Mouse (Mus musculus) embryonic fibroblast, embryonic 13.5 days (primary cell): ENCODE data around the gene D11Wsu47e. TPM values are rescaled to one million over a fixed set of nuclear protein-coding genes. Genes with fewer than 3 reads are reported as not detected.
A peak's percentile ranks its signal among the peaks of the same experiment; 100 is the strongest.

Experiments
- H3K27ac ChIP-seq: 2 replicates; pipeline ENCODE4 v1.5.1; 2012; ENCODE audit warnings: low read length, control low read depth, inconsistent platforms; ENCODE audit not compliant: insufficient read depth
- H3K4me1 ChIP-seq: 2 replicates; pipeline ENCODE4 v1.6.1; 2011; ENCODE audit warnings: low read length; ENCODE audit not compliant: control insufficient read depth, insufficient read depth
- H3K4me3 ChIP-seq: 2 replicates; pipeline ENCODE4 v1.5.1; 2011; ENCODE audit warnings: mild to moderate bottlenecking, control low read depth, low read length; ENCODE audit not compliant: insufficient read depth
- CTCF ChIP-seq: IDR thresholded peaks from 2 replicates; pipeline ENCODE4 v1.5.1; 2011; ENCODE audit warnings: mild to moderate bottlenecking, control low read depth, low read length, moderate library complexity, borderline replicate concordance; ENCODE audit not compliant: insufficient read depth
- POLR2A ChIP-seq: IDR thresholded peaks from 2 replicates; pipeline ENCODE4 v1.6.1; 2011; ENCODE audit warnings: low read depth, mild to moderate bottlenecking, control low read depth, low read length, moderate library complexity
- polyA plus RNA-seq: library from polyadenylated mRNA; stranded (reverse); fragments of >200 nt; gene quantifications from 2 replicates; pipeline ENCODE4 v1.2.4, GENCODE M21; 2011; ENCODE audit warnings: low read depth; ENCODE audit not compliant: missing spikeins, insufficient read length

Gene D11Wsu47e
- polyA plus RNA-seq, 1 experiment, result 14.9 TPM

DNA sequence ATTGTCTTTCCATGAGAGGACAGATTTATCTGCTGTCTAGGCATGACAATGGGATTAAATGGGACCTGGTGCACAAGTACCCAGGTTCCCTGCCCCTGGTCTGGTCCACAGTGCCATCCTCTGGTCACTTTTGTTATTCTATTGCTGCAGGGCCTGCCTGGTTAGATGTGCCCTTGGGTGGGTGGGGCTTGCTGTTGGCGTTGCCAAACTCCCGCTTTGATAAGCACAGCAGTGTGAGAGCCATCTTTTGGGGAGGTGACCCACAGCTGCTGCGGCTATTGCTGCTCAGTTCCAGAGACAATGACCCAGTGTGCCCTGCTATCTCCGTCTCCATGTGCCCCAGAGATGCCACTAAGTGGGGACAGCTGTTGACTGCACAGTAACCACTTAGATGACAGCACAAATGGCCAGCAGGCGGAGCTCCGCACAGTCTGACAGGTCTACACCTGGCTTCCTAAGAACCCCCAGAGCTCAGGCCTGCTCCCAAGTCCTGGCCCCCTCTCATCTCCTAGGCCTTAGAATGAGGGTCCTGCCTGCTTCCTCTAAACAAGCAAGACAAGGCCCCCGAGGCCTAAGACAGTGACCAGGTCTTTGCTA lies 31.0 kb downstream of the D11Wsu47e start:
- TF ChIP-seq POLR2A (no peak), CTCF (no peak)
- no peaks in the 10 kb centered on the region for H3K4me1 ChIP-seq
- H3K27ac ChIP-seq, result no peak overlapping the region
- H3K4me3 ChIP-seq, result no peak overlapping the region

DNA sequence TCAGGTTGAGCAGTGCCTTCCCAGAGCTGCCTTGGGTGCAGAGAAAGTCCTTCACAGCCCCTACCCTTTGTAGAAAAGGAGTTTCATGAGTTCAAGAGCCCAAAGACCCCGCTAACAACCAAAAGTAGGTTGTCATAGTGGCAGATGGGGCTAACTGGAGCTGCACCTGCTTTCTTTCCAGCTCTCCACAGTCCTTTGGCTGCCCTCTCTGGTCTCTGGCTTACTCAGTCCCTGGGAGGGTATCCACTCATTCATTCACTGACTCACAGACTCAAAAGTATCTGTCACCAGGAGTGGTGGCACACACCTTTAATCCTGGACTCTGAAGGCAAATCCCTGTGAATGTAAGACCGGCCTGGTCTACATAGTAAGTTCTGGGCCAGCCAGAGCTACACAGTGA lies 31.9 kb downstream of the D11Wsu47e start:
- no peak for TF ChIP-seq POLR2A
- no peak for TF ChIP-seq CTCF
- Histone ChIP-seq H3K4me1 (no peaks in the 10 kb centered on the region), H3K27ac (no peak overlapping the region), H3K4me3 (no peak overlapping the region)

- no peaks in the 10 kb centered on the region for H3K4me1 ChIP-seq
- TF ChIP-seq POLR2A, result no peak
- TF ChIP-seq CTCF, result no peak
- H3K4me3 ChIP-seq, result no peak overlapping the region
- H3K27ac ChIP-seq, result no peak overlapping the region
Observed at GRCm38 (mm10) chr11:113717767-113718424, 33.7 kb downstream of the D11Wsu47e start.

DNA sequence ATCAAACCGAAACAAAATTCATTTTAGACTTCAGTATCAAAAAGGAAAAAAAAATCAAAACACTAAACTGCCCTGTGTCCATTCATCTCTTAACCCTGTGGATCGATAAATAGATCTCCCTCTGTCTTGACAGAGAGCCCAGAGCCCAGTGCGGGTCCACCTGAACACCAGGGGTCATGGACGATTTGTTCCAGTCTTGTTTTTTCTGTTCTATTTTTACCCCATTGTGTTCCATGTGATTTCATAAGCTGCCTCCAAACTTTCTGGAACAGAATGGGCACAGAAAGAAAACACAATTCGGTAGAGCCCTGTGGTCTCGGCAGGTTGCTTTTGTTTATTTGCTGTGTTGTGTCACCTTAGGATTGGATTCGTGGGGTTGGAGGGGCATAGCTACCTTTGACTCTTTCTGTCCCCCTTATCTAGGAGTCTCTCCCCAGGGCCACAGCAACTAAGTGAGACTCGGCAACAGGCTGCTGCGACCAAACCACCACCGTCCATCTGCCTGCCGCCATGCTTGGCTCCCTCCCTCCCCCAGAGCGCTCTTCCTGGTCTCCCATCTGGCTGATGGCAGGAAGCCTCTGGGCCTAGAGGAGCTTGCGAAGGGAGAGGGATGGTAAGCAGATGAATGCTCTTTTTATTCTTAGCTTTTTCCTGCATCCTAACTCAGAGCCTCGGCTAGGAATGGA lies 38.3 kb downstream of the D11Wsu47e start:
- TF ChIP-seq POLR2A (no peak), CTCF (no peak)
- Histone ChIP-seq H3K27ac (no peak overlapping the region), H3K4me1 (no peaks in the 10 kb centered on the region), H3K4me3 (no peak overlapping the region)

GRCm38 (mm10) chr11:113725235-113726048 lies 41.2 kb downstream of the D11Wsu47e start:
- no peak for TF ChIP-seq POLR2A
- TF ChIP-seq CTCF, result no peak
- Histone ChIP-seq H3K4me3 (no peak overlapping the region), H3K27ac (no peak overlapping the region), H3K4me1 (peaks cover 6% of the 10 kb centered on the region; the same call in 1 of the 2 replicates)

GRCm38 (mm10) chr11:113726994-113727888 lies 43.0 kb downstream of the D11Wsu47e start:
- no peak overlapping the region for H3K4me3 ChIP-seq
- peaks cover 9% of the 10 kb centered on the region; the same call in 1 of the 2 replicates for H3K4me1 ChIP-seq
- no peak overlapping the region for H3K27ac ChIP-seq
- no peak for TF ChIP-seq POLR2A
- no peak for TF ChIP-seq CTCF

DNA sequence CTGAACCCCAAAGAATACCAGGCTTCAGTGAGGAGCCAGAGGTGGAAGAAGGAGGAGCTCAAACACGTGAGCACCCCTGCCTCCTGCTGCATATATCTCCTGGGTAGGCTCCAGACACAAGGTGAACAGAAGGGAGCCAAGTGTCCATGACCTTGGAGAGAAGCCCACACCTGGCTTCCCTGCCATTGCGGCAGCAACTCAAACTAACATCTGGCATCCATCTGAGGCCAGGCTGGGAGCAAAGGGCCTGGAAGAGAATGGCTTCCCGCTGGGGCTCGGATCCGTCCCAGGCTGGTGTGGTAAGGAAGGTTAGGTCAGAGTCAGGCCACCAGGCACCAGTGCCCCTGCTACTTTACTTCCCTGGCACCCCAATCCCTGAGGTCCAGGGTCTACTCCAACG lies 43.8 kb downstream of the D11Wsu47e start:
- Histone ChIP-seq H3K4me1 (peaks cover 14% of the 10 kb centered on the region), H3K4me3 (no peak overlapping the region), H3K27ac (no peak overlapping the region)
- TF ChIP-seq CTCF (no peak), POLR2A (no peak)

- Histone ChIP-seq H3K27ac (peak overlapping the region; percentile 67), H3K4me3 (no peak overlapping the region), H3K4me1 (peaks cover 25% of the 10 kb centered on the region)
- no peak for TF ChIP-seq POLR2A
- TF ChIP-seq CTCF, result no peak
Observed at GRCm38 (mm10) chr11:113729239-113729638, 45.0 kb downstream of the D11Wsu47e start.

GRCm38 (mm10) chr11:113729917-113730316 lies 45.7 kb downstream of the D11Wsu47e start:
- Histone ChIP-seq H3K4me1 (peaks cover 32% of the 10 kb centered on the region), H3K4me3 (no peak overlapping the region), H3K27ac (peak overlapping the region; percentile 14; the same call in 1 of the 2 replicates)
- TF ChIP-seq POLR2A (no peak), CTCF (no peak)
